Mouse (Mus musculus) limb, embryonic 11.5 days (tissue): ENCODE measurements at regions not wholly inside any gene's neighbourhood (a gene's known extent, or its start where the extent isn't known, plus 50 kb on each side); places are given as distances from the start of the nearest gene placed in this dataset.
A peak's percentile ranks its signal among the peaks of the same experiment; 100 is the strongest.

Source experiments
- ATAC-seq: fragments of 200-750 bp; cut with Nextera tagmentation; 2 replicates; pipeline ENCODE4 v1.8.0; 2017; ENCODE audit warnings: low read depth; ENCODE audit not compliant: insufficient number of reproducible peaks, low FRiP score, low TSS enrichment
- DNase-seq: peaks from one replicate; pipeline ENCODE4 v3.0.0-alpha.2; 2015; ENCODE audit warnings: low spot score
- H3K27ac ChIP-seq: fragments of 300-500 bp; sonication (generic); replicated peaks from 2 replicates; pipeline ENCODE4 v1.5.1; 2014; ENCODE audit warnings: low read depth, mild to moderate bottlenecking, low read length
- H3K27me3 ChIP-seq: fragments of 300-500 bp; sonication (generic); 2 replicates; pipeline ENCODE4 v1.6.1; 2014; ENCODE audit warnings: mild to moderate bottlenecking, low read length, mixed read lengths; ENCODE audit not compliant: control insufficient read depth, insufficient read depth
- H3K36me3 ChIP-seq: fragments of 300-500 bp; sonication (generic); 2 replicates; pipeline ENCODE4 v1.6.1; 2014; ENCODE audit warnings: mild to moderate bottlenecking, low read length, moderate library complexity, mixed read lengths; ENCODE audit not compliant: control insufficient read depth, insufficient read depth
- H3K4me1 ChIP-seq: fragments of 300-500 bp; sonication (generic); 2 replicates; pipeline ENCODE4 v1.6.1; 2014; ENCODE audit warnings: low read length, mixed read lengths; ENCODE audit not compliant: control insufficient read depth, insufficient read depth
- H3K4me2 ChIP-seq: fragments of 300-500 bp; sonication (generic); 2 replicates; pipeline ENCODE4 v1.6.1; 2014; ENCODE audit warnings: low read depth, mild to moderate bottlenecking, moderate library complexity; ENCODE audit not compliant: severe bottlenecking
- H3K4me3 ChIP-seq: fragments of 300-500 bp; sonication (generic); 2 replicates; pipeline ENCODE4 v1.5.1; 2014; ENCODE audit warnings: low read depth, low read length
- H3K9ac ChIP-seq: fragments of 300-500 bp; sonication (generic); 2 replicates; pipeline ENCODE4 v1.6.1; 2014; ENCODE audit warnings: mild to moderate bottlenecking, low read length
- H3K9me3 ChIP-seq: fragments of 300-500 bp; sonication (generic); 2 replicates; pipeline ENCODE4 v1.6.1; 2016; ENCODE audit warnings: low read length; ENCODE audit not compliant: control insufficient read depth
- WGBS: fragments of 180-500 bp; shearing (Covaris S2); extraction: QIAGEN DNeasy Blood & Tissue Kit; methylation state at CpG from one replicate; pipeline ENCODE4 v1.1.7; 2014; 5-methylcytosine and 5-hydroxymethylcytosine counted together

DNA sequence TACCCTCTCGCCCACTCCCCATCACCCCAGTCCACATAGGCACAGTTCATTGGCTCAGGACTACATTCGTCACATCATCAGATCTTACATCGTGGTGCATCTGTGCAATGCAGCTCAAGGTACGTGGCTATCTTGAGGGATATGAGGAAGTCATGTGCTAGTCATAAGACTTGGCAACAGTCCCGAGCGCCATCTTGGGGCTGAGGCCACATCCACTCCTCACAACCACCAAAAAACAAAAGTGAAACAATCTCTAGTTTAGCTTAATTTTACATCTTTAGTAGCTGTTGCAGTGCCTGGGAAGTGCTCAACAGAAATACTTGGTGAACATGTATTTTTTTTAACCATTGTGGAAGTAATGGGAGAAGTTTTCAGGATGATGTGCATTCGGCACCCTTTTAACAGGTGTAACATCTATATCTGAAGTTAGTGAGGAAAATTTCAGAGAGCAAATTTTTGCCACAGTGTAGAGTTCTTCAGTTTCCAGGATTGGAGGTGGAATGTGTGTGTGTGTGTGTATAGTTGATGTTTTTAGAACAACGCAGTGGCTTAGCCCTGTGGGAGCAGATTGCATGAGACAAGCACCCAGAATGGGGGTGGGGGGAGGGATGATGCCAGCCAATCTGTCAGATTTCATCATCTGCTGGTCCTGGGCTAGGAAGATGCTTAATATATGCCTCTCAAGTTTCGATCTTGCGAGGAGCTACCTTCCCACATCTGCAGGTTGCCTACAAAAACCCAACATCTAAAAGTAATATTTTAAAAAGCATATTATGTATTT lies 716.4 kb upstream of the 4930444P10Rik start:
- Histone ChIP-seq H3K9ac (no peak overlapping the region), H3K9me3 (no peaks in the 10 kb centered on the region), H3K4me2 (no peak overlapping the region), H3K36me3 (no peaks in the 10 kb centered on the region), H3K4me1 (no peaks in the 10 kb centered on the region), H3K27ac (no peak overlapping the region), H3K27me3 (no peaks in the 10 kb centered on the region), H3K4me3 (no peak overlapping the region)
- 93% methylated on average over 10 of the region's 10 CpGs for whole genome bisulfite sequencing
- ATAC-seq (no peak), DNase-seq (no peak)

DNA sequence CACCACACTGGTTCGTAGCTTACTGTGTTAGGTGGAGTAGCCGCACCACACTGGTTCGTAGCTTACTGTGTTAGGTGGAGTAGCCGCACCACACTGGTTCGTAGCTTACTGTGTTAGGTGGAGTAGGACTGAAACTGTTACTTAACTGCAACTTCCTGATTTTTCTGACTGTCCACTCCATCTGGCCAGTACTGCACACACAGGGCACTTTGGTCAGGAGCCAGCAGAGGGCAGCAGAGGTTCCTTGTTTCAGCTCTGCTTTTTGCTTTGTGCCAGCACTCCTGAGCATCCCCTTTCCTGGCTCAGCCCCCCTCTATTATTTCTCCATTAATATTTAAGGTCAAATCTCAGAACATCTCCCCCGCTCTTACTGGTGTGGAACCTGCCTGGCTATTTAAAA lies 705.2 kb upstream of the 4930444P10Rik start:
- 79% methylated on average over 6 of the region's 6 CpGs for WGBS
- ATAC-seq (0 out of 2 replicates have a peak, but pooled peaks have one; percentile 32), DNase-seq (peak; percentile 82)
- H3K9me3 ChIP-seq: no peaks in the 10 kb centered on the region
- H3K36me3 ChIP-seq: no peaks in the 10 kb centered on the region
- H3K4me1 ChIP-seq: no peaks in the 10 kb centered on the region
- H3K9ac ChIP-seq: no peak overlapping the region
- H3K27ac ChIP-seq: no peak overlapping the region
- no peak overlapping the region for H3K4me2 ChIP-seq
- no peaks in the 10 kb centered on the region for H3K27me3 ChIP-seq
- no peak overlapping the region for H3K4me3 ChIP-seq

DNA sequence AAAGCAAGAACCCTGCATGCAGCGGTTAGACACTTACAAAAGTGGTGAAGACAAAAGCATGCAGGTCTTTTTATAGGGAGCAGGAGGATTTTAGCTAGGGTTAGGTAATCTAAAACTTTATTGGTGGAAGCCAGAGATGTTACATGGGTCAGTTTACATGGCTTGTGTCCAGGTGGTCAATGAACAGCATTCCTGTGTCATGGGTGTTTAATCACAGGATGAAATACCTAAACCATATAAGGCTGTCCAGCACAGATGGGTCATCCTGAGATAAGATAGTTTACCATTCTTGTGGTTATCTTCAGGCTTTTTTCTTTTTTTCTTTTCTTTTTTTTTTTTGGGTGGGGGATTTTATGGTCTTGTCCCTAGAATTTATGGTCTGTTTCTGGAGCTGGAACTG lies 703.3 kb upstream of the 4930444P10Rik start:
- no peak for DNase-seq
- Histone ChIP-seq H3K36me3 (no peaks in the 10 kb centered on the region), H3K9me3 (no peaks in the 10 kb centered on the region), H3K4me1 (no peaks in the 10 kb centered on the region), H3K9ac (no peak overlapping the region), H3K4me2 (no peak overlapping the region), H3K4me3 (no peak overlapping the region), H3K27me3 (no peaks in the 10 kb centered on the region), H3K27ac (no peak overlapping the region)
- ATAC-seq: no peak
- WGBS: 61% methylated on average over 1 of the region's 1 CpGs

DNA sequence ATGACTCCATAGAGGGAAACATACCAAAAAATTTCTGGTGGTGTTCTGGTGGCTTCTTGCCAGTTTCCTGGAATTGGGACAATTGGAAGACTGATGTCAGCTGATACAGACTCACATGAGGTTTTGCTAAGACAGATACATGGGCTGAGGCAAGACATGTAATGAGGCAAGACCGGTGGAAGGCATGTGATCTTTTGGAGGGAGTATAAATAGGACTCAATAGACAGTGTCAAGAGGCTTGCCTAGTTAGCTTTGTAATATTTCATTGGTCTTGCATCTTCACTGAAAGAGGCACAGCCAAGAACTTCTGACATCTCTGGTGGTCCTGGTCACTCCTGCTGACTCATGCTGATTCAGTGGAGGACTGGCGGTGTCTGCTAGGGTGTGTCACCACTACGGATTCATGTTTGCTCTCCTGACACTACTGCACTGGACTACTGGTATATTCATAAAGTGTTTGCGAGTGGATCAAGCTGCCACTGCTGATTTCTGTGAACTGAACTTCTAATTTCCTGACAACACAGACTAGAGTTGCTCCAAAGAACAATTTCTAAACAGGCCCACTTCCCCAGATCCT lies 697.7 kb upstream of the 4930444P10Rik start:
- Histone ChIP-seq H3K9me3 (no peaks in the 10 kb centered on the region), H3K9ac (no peak overlapping the region), H3K4me2 (no peak overlapping the region), H3K4me1 (no peaks in the 10 kb centered on the region), H3K27ac (no peak overlapping the region), H3K4me3 (no peak overlapping the region), H3K27me3 (no peaks in the 10 kb centered on the region), H3K36me3 (no peaks in the 10 kb centered on the region)
- ATAC-seq (no peak), DNase-seq (peak; percentile 16)
- WGBS: 96% methylated on average over 4 of the region's 4 CpGs

DNA sequence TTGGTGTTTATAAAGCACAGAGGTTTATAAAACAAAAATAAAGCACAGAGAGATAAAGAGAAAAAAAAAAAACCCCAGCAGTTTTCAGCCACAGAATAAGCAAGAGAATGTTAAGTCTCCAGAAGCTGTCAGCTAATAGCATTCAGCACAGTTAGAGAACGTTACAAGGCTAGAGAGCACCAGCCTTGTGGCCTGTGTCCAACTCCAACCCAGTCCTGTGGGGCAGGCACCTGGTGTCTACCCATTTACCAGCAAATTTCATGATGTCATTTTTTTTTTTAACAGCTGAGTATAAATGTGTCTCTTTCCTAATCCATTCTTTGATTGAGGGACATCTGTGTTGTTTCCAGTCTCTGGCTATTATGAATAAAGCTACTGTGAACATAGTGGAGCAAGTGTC lies 686.7 kb upstream of the 4930444P10Rik start:
- ATAC-seq (no peak), DNase-seq (no peak)
- WGBS: 79% methylated on average over 1 of the region's 1 CpGs
- Histone ChIP-seq H3K27me3 (no peaks in the 10 kb centered on the region), H3K4me3 (no peak overlapping the region), H3K9ac (no peak overlapping the region), H3K4me2 (no peak overlapping the region), H3K27ac (no peak overlapping the region), H3K4me1 (no peaks in the 10 kb centered on the region), H3K9me3 (no peaks in the 10 kb centered on the region), H3K36me3 (no peaks in the 10 kb centered on the region)

DNA sequence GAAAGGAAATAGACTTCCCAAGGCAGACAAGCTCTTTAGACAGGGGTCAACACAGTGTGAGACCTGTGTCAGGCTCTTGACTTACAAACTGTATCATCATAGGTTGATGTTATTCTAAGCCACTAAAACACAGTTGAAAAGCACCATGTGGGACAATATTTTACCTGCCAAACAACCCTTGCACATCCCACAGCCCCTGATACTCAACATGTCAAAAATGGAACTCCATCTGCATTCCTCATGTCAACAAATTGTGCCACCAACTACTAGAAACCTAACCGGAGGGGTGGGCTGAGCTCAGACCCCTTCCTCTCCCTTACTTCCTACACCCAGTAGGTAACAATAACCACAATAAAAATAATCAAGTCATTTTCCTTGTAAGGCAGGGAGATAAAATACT lies 667.8 kb upstream of the 4930444P10Rik start:
- no peaks in the 10 kb centered on the region; the same call in 1 of the 2 replicates for H3K9me3 ChIP-seq
- H3K27ac ChIP-seq: no peak overlapping the region
- WGBS: 91% methylated on average over 1 of the region's 1 CpGs
- DNase-seq (peak; percentile 13), ATAC-seq (no peak)
- no peak overlapping the region for H3K4me2 ChIP-seq
- H3K9ac ChIP-seq: no peak overlapping the region
- no peaks in the 10 kb centered on the region for H3K36me3 ChIP-seq
- H3K4me3 ChIP-seq: no peak overlapping the region
- H3K4me1 ChIP-seq: no peaks in the 10 kb centered on the region
- H3K27me3 ChIP-seq: no peaks in the 10 kb centered on the region
